Mouse (Mus musculus) cerebellum, adult 9-10 months (tissue): ENCODE data around the gene Specc1.

Source experiments
- DNase-seq: peaks from one replicate; pipeline ENCODE4 v3.0.0; 2022

Gene Specc1

DNA sequence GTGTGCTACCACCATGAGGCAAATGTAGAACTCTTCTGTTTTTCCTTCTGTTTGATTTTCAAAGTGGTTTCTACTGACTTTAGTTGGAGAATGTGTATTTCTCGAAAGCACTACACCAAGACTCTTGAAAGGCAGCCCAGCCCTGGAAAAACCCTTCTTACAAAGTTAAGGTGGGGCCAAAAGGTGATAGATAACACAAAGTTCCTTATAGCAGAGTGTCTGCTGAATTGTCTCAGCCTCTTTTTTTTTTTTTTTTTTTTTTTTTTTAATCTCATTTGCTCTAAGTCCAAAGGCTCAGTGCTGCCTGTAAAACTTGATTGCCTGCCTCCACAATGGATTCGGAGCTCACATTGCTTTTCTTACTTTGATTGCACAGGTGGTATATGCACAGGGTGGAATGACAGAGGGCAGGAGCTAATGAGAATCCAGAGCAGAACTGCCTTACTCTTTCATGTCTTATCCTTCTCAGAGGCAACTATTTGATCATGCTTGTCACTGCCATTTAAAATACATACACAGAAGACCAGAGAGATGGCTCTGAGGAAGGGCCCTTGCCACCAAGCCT, 150.8 kb downstream of the Specc1 start:
- no peak for DNase-seq

DNA sequence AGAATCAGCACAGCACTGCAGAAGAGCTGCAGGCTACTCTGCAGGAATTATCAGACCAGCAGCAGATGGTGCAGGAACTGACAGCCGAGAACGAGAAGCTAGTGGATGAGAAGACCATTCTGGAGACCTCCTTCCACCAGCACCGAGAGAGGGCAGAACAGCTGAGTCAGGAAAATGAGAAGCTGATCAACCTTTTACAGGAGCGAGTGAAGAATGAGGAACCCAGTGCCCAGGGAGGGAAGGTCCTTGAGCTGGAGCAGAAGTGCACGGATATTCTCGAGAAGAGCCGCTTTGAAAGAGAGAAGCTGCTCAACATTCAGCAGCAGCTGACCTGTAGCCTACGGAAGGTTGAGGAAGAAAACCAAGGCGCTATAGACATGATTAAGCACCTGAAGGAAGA, 162.0 kb downstream of the Specc1 start:
- no peak for DNase-seq

DNA sequence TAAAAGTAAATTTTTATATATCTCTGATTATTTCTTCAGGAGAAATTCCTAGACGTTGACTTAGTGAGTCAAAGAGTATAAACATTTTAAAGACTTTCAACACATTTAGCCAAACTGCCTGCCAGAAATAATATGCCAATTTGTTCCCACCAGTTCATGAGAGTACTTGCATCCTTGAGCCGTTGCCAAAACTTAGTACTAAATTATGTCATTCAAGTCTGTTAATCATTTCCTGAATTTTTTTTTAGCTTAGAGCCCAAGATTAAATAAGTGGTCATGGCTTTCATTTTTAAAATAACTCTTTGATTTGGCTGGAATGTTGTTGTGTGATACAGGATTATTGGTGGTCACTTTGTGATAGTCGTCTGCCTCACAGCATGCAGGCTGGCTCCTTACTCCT, 163.3 kb downstream of the Specc1 start:
- DNase-seq = peak; percentile 34

DNA sequence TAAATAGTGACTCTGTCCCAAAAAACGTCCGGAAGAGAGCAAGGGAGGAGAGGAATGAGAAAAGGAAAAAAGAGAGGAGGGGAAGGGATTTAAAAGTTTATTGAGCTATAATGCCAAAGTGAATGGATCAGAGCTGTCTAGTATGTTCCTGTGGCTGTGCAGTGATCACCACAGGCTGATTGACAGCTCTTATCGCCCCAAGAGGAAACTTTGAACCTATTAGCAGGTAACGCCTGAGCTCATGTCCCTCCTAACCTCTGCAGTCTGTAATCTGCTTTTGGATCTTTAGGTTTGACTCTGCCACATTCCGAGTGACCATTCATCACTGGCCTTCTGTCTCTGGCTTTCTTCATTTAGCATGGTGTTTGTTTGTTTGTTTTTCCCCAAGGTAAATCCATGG, 164.8 kb downstream of the Specc1 start:
- DNase-seq = no peak

DNA sequence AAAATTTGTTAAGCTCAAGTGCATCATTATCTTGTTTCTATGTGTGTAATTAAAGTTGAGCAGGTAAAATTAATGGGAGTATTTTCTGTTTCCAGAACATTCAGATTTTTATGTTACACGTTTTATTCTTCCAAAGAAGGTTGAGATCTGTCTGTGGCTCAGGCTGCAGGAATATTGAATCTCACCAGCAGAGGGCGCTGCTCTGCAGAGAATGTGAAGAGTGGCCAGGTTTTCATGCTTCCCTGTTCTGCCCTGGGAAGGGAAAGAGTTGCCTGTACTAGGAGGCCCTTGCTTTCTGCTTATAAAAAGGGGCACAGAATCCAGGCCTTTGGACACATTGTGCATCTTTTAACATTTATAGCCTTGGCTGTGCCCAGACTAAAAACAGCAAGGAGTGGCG, 171.1 kb downstream of the Specc1 start:
- peak; percentile 82 for DNase-seq

DNA sequence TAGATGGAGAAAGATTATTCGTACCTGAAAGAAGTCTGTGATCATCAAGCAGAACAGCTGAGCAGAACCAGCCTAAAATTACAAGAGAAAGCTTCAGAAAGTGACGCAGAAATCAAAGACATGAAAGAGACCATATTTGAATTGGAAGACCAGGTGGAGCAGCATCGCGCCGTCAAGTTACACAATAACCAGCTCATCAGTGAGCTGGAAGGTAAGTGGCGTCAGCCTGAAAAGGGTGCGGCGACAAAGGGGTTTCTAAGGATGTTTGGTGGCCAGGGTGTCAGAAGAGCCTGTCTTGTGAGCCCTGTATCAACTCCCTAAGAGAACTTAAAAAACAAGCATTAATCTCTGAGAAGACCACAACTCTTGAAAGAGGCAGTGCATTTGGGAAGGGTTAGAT, 171.6 kb downstream of the Specc1 start:
- no peak for DNase-seq

DNA sequence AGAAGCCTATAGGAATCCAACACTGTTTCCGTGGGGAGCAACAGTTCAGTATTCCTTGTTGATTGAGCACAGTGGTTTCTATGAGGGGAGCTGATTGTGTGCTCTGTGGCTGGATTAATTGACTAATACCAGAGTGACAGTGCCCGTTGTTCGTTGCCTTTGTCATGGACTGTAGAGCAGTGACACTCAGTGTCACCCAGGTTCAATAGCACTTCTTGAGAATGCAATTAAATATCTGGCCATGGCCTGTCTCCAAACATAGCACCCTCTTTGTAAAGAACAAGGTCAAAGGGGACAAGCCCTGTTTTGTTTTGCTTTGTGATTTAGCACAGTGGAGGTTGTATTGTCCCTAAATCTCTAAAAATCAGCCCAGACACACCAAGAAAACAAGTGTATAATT, 173.6 kb downstream of the Specc1 start:
- DNase-seq = no peak

DNA sequence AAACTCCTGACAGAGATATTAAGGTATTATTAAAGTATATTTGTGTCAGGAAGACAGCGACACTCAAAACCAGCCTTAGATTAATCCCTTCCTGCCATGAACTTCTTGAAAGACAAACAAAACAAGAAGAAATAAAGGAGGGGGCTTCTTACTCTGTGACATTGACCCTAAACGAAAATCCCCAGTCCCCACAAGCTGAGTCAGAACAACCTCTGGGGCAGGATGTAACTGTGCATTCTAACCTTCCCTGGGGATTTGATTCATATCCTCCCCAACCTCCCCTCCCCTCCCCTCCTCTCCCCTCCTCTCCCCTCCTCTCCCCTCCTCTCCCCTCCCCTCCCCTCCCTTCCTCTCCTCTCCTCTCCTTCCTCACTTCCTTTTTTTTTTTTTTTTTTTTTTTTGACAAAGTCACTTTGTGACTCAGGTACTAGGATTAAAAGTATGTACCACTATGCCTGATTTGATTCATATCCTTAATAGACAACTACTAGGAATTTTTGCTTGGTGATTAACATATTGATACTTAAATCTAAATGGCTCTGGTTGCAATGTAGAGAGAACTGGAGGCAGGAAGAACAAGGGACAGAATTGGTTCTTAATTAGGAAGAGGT, 174.2 kb downstream of the Specc1 start:
- DNase-seq = no peak

DNA sequence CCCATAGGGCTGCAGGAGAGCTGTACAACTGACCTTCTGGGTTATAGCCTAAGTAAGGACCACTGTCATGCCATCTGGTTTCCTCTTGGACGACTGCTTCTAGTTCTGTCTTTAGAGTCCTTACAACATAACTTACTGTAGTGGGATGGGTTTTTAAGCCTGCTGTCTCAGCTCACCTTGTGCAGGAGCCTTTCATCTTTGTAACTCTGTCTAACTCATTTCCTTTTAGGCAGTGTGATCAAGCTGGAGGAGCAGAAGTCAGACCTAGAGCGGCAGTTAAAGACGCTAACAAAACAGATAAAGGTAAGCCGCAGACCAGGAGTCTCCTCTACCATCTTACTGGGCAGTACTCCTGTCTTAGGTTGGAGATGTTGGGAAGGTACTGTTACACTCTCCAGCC, 175.0 kb downstream of the Specc1 start:
- DNase-seq = no peak

DNA sequence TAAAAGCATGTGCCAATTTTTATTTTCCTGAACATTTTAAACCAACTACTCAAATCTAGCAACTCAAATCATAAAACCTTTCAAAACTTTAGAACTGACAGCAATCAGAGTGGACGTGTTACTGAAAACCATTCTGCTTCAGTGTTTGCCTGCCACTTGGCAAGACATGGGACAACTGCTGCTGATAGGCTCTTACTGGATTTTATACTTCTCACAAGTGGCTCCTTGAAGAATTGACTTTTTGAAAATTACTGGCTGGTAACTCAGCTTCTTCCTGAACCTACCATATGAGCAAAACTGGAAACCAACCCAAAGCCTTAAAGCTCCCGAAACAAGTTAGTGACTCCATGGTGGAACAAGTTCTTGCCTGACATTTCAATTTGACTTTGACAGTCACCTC, 177.6 kb downstream of the Specc1 start:
- DNase-seq = no peak

DNA sequence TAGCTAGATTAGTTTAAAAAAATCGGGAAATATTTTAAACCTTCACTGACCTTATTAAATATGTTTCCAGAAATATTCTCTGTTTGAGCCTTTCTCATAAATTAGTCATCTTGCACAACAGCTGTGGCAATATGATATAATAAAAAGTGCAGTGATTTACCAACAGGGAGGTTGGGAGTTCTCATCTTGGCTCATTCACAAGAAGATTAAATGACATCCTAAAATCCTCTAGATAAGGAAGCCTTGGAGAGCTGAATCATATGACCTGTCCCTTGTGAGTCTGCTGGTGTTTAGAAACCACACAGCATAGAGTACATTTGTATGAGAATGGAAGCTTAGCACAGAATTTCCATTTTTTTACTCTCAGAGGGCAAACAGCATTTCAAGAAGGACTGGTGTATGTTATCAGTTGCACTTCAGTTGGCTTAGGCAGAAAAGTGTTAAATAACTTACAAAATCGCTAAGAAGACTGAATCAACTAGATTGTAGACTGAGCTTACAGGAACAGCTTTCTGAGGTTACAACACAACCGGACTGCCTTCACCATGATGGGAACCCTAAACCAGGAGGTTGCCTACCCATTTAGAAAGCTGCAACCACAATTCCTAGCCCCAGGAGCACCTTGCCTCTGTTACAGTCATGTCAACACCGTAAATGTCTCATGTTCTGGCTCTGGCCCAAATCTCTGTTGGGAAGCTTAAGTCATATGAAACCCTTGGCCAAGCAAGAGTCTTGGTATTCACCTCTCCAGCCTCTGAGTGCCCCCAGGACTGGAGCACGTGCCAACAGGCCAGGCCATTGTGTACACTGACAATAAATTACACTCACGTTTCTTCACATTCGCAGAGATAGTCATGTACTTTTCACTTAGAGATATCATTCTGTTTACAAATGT, 188.9 kb downstream of the Specc1 start:
- peak; percentile 34 for DNase-seq

DNA sequence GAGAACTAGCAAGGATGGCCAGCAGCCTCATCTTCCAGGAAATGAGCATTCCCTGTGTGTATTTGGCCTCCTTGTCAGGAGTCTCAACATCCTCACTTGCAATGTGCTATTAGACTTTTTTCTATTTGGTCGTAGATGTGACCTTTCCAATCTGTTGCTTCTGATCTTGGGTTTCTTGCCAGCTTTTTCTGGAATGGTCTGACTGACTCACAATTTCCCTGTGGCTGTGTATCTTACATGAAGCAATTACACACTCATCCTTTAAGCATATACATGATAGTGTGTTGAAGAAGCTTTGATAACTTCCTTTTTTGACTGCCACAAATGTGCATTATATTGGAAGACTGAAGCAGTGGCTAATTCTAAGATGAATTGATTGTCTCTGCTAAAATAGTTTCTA, 190.1 kb downstream of the Specc1 start:
- DNase-seq = no peak

DNA sequence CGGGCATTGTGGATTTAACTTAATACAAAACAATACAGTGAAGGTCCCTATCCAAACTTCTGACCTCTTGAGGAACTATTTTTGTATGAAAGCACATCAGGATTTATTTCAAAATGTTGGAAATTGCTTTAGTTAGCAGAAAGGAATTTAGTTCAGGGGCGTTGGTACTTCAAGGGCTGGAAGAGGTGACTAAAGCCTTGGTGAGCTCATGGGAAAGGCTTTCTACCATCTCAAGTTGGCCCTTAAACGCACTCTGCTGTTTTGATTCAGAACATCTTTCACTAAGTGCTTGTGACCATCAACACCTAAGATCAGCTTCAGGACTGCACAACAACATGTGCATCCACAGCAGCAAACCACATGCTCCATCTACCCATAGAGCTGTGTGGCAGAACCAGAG, 191.5 kb downstream of the Specc1 start:
- no peak for DNase-seq

DNA sequence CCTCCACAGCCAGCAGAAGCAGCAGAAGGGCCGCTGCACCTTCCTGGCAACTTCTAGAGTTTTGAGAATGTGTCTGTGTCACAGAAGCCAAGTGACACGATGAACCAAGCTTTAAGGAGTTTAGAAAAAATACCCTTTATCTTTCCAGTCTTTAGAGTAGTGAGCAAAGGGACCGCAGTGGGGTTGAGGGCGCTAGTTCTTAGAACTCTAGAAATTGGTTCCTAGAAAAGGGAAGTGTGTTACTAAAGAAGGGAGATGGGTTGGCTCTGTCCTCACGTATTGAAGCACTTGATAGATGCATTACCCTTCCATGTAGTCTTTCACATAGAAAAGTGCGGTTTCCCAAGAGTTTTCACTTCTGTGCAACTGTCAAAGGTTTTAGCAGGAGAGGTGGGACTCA, 191.9 kb downstream of the Specc1 start:
- no peak for DNase-seq

DNA sequence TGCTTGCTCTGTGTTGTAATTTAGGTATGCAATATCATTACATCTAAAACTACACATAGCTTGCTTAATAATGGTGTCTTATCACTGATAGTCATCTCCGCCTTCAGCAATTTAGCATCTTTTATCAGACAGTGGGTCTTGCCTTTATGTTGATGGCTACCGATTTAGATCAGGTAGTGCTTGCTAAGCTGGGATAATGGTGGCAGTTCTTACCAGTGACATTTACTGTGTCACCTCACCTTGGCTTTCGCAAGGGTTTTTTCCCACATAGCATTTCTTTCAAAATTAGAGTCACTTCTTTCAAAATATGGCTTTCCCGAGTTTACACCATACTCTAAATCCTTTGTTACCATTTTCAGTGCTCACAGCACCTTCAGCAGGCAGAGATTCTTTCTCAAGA, 196.5 kb downstream of the Specc1 start:
- no peak for DNase-seq

DNA sequence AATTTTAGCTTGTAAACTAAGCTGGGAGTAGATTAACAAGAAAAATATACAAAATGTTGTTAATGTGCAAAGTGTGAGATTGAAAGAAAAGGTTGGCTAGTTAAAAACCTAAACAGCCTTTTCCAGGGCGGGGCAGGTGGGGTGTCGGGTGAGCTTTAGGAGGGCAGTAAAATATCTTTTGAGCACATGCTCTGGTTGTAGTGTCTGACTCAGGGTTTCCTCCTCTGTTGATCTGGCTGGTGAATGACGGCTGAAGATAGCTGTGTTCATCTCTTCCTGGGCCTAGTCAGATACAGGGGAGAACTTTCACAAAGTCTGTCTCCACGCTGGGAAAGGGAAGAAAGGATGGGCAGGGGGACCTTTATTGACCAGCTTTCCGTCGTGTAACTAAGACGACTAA, 203.2 kb downstream of the Specc1 start:
- no peak for DNase-seq

DNA sequence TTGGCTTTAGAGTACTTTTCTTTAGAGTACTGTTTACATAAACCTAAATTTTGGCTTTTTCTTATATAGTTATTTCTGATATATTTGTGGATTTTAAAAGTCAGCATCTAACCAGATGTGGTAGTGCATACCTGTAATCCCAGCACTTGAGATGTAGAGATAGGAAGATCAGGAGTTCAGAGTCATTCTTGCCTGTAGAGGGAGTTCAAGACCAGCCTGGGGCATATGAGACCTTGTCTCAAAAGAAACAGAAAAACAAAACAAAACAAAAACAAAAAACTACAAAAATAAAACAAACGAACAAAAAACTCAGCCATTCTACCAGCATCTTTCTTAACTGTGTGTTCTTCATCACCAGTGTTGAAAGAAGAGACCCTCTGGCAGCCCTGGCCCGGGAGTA, 204.9 kb downstream of the Specc1 start:
- no peak for DNase-seq

DNA sequence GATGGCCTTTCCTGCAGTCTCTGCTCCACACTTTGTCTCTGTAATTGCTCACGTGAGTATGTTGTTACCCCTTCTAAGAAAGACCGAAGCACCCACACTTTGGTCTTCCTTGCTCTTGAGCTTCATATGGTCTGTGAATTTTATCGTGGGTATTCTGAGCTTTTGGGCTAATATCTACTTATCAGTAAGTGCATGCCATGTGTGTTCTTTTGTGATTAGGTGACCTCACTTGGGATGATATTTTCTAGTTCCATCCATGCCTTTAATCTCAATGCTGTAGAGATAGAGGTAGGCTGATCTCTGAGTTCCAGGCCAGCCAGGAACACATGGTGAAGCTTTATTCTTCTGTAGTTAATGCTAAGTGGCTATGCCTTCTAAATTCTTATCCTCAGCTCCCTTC, 207.8 kb downstream of the Specc1 start:
- no peak for DNase-seq

DNA sequence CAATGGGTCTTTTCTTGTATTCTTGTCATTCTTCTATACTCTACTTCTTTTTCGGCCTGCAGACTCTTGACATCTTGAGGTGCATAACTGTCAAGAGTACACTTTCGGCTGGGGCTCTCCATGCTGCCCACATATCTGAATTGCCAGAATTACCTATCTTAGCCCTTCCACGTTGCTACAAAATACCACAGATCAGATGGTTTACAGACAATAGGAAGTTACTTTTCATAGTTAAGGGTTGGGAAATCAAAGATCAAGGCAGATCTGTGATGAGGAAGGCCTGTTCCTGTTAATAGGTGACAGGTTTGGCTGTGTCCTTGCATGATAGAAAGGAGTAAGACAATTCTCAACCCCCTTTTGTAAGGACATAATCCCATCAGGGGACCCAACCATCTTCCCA, 209.9 kb downstream of the Specc1 start:
- no peak for DNase-seq

DNA sequence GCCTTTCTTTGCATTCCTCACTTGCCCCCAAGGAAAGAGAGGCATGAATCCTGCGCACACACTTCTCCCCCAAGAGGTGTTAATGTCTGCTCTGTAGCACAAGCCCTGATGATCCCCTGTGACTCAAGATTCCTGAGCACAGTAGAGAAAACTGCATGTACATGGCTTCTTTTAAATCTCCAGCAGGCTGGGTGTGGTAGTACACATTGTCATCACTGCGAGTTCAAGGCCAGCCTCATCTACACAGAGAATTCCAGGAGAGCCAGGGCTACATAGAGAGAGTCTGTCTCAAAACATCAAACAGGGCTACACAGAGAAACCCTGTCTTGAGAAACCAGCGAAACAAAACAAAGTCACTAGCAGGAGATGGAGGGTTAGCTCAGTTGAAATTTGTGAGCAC, 211.6 kb downstream of the Specc1 start:
- DNase-seq = no peak

DNA sequence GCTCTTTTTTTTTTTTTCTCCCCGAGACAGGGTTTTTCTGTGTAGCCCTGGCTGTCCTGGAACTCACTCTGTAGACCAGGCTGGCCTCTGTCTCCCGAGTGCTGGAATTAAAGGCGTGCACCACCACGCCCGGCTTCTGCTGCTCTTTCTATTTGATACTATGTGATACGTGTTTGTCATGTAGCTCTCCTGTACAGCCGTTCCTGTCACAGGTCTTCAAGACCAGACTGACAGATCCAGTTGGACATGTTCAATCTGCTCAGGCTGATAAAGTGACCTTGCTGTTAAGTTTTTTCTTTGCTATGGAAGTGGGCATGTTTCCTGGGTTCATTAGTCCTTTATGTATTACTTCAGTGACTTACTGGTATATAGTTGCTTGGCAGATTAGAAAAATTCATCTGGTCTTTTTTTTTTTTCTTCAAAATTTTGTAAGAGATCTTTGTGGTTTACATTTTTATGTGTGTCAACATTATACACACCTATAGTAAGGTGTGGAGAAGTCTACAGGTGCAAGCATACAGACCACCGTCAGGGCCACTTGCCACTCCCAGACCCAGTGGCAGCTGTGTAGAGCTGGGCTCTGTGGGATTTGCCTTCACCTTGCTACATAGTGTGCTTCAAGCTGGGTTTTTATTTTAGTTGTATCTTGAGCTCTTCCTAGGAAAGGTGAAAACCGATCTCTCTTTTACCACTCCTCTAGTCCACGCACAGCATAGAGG, 221.0 kb downstream of the Specc1 start:
- DNase-seq = no peak

DNA sequence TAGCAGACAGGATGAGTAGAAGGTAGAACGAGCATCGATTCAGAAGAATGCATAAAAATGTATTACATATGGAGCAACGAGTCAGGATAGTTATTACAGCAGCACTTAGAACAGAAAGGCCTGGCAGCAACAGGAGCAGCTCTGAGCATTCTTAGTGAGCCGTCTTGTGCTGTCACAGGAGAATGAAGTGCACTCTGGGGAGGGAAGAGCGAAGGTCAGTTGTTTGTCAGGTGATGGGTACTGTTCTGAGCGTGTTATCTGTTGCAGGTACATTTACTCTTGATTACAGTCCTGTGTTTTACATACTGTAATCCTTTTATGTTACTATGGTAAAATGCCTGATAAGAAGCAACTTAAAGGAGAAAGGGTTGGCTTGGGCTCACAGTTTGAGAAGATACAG, 224.2 kb downstream of the Specc1 start:
- no peak for DNase-seq

DNA sequence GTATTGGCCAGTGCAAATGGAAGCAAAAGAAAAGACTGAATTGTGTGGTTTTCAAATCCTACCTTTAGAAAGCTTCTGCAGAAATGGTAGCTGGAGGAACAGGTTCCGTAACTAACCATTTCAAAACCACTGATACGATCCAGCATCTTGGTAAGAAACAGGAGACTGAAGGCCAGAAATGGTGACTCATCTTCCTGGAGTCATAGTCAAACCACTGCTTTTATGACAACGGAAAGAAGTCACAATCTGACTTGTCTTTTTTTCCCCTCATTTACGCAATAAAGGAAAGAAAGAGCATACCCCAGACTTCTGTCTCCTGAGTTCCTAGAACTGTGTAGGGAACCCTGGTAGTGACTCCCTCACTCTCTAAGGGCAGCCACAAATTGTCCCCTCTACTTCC, 228.3 kb downstream of the Specc1 start:
- no peak for DNase-seq

DNA sequence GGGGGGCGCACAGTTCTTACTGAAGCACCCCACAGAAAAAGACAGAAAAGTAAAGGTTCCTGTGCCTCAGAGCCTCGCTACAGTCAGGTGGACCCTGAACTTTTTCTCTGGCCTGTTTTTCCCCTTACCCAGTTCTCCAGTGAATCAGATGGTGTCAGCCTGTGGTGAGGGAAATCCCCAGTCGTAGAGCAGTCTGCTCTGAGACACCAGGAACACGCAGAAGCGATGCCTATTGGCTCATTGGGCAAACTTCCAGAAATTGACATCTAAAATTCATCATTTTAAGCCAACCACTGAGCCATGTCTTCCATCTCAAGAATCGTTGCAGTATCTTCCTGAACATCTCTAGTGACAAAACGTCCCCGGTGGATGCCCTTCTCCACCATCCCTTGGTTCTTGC, 230.5 kb downstream of the Specc1 start:
- no peak for DNase-seq
